Mouse (Mus musculus) olfactory bulb, adult 2 months (tissue): ENCODE data around the gene Nfib.

ENCODE experiments used
- CTCF ChIP-seq: fragments of 200-500 bp; IDR thresholded peaks from 2 replicates; pipeline ENCODE4 v1.5.1; 2012; ENCODE audit warnings: low read depth, mild to moderate bottlenecking, low read length, moderate library complexity; ENCODE audit not compliant: insufficient read depth
- POLR2A ChIP-seq: fragments of 200-500 bp; IDR thresholded peaks from 2 replicates; pipeline ENCODE4 v1.6.1; 2012; ENCODE audit warnings: mild to moderate bottlenecking, low read depth, low read length, moderate library complexity; ENCODE audit not compliant: insufficient read depth

DNA sequence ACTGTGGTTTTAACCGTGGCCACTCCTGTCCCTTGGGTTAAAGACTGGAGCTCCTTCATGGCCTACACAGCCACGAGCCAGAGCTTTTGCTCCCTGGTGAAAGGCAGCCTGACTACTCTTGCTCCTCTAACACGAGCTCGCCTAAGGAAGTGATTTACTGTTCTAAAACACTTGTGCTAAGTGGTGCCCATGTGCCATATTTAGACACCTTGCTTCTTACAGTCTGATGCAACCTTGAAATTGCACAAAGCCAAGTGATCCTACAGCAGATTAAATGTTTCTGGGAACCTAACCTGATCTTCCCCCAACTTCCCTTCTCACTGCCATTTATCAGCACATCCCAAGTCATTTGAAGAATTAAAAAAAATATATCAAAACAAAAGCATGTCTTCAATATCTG is 317.9 kb downstream of the Nfib start:
- TF ChIP-seq CTCF = no peak
- TF ChIP-seq POLR2A = no peak
